Mouse (Mus musculus) intestine, embryonic 14.5 days (tissue): Measurements from ENCODE around the gene Zdhhc7. TPM values are rescaled to one million over a fixed set of nuclear protein-coding genes. Genes with fewer than 3 reads are reported as not detected.

ENCODE experiments used
- ATAC-seq: fragments of 200-750 bp; cut with Nextera tagmentation; replicated peaks from 2 replicates; pipeline ENCODE4 v1.8.0; 2017; ENCODE audit warnings: low read depth, moderate number of reproducible peaks, moderate TSS enrichment, moderate library complexity; ENCODE audit not compliant: low FRiP score, low TSS enrichment
- DNase-seq: peaks from one replicate; pipeline ENCODE4 v3.0.0-alpha.2; 2018; ENCODE audit warnings: low spot score
- H3K27ac ChIP-seq: fragments of 300-500 bp; sonication (generic); 2 replicates; pipeline ENCODE4 v1.5.1; 2014; ENCODE audit warnings: low read depth, mild to moderate bottlenecking, control low read depth
- H3K27me3 ChIP-seq: fragments of 300-500 bp; sonication (generic); replicated peaks from 2 replicates; pipeline ENCODE4 v1.6.1; 2014; ENCODE audit warnings: low read length, control low read depth; ENCODE audit not compliant: control insufficient read depth, insufficient read depth
- H3K36me3 ChIP-seq: fragments of 300-500 bp; sonication (generic); 2 replicates; pipeline ENCODE4 v1.6.1; 2014; ENCODE audit warnings: low read length, control low read depth; ENCODE audit not compliant: control insufficient read depth, insufficient read depth
- H3K4me1 ChIP-seq: fragments of 300-500 bp; sonication (generic); replicated peaks from 2 replicates; pipeline ENCODE4 v1.6.1; 2014; ENCODE audit warnings: low read length, control low read depth, mixed read lengths; ENCODE audit not compliant: control insufficient read depth, insufficient read depth
- H3K4me2 ChIP-seq: fragments of 300-500 bp; sonication (generic); 2 replicates; pipeline ENCODE4 v1.6.1; 2014; ENCODE audit warnings: low read length
- H3K4me3 ChIP-seq: fragments of 300-500 bp; sonication (generic); 2 replicates; pipeline ENCODE4 v1.5.1; 2014; ENCODE audit warnings: low read depth, low read length, control low read depth, mixed read lengths
- H3K9ac ChIP-seq: fragments of 300-500 bp; sonication (generic); 2 replicates; pipeline ENCODE4 v1.6.1; 2014; ENCODE audit warnings: mild to moderate bottlenecking, low read length
- H3K9me3 ChIP-seq: fragments of 300-500 bp; sonication (generic); 2 replicates; pipeline ENCODE4 v1.6.1; 2016; ENCODE audit warnings: low read length, control low read depth; ENCODE audit not compliant: control insufficient read depth
- WGBS: fragments of 180-500 bp; shearing (Covaris S2); extraction: QIAGEN DNeasy Blood & Tissue Kit; methylation state at CpG from one replicate; pipeline ENCODE4 v1.1.7; 2014; 5-methylcytosine and 5-hydroxymethylcytosine counted together
- polyA plus RNA-seq: library from polyadenylated mRNA; unstranded; fragments of >200 nt; fragmentation: Nextera tagmentation; extraction: Ambion mirVana; gene quantifications from 2 replicates; pipeline ENCODE4 v1.2.1, GENCODE M21; 2014

Zdhhc7 gene
- polyA plus RNA-seq, 1 experiment from 2014 or later = 30.6 TPM

- H3K27ac ChIP-seq = no peak overlapping the region
- peaks cover 21% of the 10 kb centered on the region for H3K27me3 ChIP-seq
- 67% methylated on average over 4 of the region's 4 CpGs for WGBS
- H3K4me2 ChIP-seq = no peak overlapping the region
- no peak overlapping the region for H3K4me3 ChIP-seq
- peaks cover 10% of the 10 kb centered on the region for H3K4me1 ChIP-seq
- DNase-seq (no peak), ATAC-seq (no peak)
- no peaks in the 10 kb centered on the region for H3K9me3 ChIP-seq
- no peaks in the 10 kb centered on the region for H3K36me3 ChIP-seq
- no peak overlapping the region for H3K9ac ChIP-seq
Observed at GRCm38 (mm10) chr8:120111382-120111781, 10.1 kb upstream of the Zdhhc7 start.

DNA sequence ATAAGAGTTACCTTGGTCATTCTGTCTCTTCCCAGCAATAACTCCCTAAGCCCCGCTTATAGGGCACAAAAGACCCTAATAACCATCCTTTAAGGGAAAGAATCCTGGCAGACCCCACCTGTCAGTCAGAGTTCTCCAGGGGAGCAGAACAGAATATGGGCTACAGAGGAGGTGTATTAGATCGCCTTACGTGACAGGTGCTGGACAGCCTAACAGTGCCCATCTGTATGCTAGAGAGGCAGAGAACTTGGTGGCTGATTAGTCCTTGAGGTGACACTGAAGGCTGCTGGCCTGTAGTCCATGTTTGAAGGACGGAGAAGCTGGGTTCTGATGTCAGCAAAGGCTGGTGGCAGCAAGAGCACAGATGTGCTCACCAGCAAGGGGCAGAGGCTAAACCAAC is 9.7 kb upstream of the Zdhhc7 start:
- Histone ChIP-seq H3K27ac (no peak overlapping the region), H3K9me3 (no peaks in the 10 kb centered on the region), H3K27me3 (peaks cover 17% of the 10 kb centered on the region), H3K9ac (no peak overlapping the region), H3K4me3 (no peak overlapping the region), H3K4me2 (no peak overlapping the region), H3K4me1 (peaks cover 10% of the 10 kb centered on the region), H3K36me3 (no peaks in the 10 kb centered on the region)
- 91% methylated on average over 4 of the region's 4 CpGs for WGBS
- ATAC-seq (no peak), DNase-seq (no peak)

DNA sequence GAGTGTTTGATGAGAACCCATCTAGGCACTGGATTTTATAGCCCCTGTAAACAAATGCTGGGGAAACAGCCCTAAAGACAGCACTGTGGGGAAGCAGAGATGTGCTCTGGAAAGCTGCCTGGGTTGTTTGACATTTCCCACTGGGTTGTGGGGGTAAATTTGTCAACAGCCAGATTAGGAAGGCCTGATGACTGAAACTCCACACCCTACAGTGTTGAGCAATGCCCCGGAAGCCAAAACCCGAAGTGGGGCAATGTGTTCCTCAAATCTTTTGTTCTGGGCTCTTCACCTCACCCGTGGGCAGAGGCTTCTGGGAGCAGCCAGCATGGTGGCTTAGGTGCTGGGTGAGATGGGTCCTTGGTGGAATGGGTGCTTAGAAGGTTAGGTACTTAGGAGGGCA is 7.9 kb upstream of the Zdhhc7 start:
- H3K4me2 ChIP-seq = no peak overlapping the region
- no peaks in the 10 kb centered on the region for H3K9me3 ChIP-seq
- H3K27ac ChIP-seq = no peak overlapping the region

DNA sequence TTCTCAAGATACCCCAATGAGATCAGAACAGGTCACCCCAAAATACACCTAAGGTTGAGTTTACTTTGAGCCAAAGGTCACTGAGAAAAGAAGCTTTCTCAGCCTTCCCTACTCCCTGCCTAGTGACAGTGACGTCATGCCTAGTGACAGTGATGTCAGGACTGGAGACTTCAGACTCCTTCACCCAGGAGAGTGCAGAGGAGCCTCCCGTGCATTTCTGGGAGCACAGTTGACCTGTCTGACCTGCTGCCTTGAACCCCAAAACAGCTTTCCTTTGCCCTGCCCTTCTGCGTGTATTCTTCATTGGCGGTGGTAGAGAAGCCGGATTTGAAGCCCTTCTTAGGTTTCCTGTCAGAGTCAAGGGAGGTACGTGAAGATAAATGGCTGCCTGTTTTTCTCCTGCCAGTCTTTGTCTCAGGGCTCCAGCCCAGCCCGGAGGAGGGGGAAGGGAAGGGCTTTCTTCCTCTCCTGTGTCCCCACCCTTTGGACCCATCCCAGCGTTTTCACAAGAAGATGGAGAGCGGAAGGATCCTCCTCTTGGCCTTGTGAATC is 3.5 kb upstream of the Zdhhc7 start:
- Histone ChIP-seq H3K27ac (no peak overlapping the region), H3K4me3 (no peak overlapping the region), H3K9ac (no peak overlapping the region), H3K4me1 (peaks cover 22% of the 10 kb centered on the region), H3K9me3 (no peaks in the 10 kb centered on the region), H3K4me2 (no peak overlapping the region), H3K36me3 (no peaks in the 10 kb centered on the region; the same call in 1 of the 2 replicates), H3K27me3 (no peaks in the 10 kb centered on the region)
- no peak for DNase-seq
- ATAC-seq = no peak
- 61% methylated on average over 9 of the region's 9 CpGs for WGBS

More for the DNA sequence above, 7.9 kb upstream of the Zdhhc7 start:
- Histone ChIP-seq H3K4me3 (no peak overlapping the region), H3K27me3 (no peaks in the 10 kb centered on the region), H3K4me1 (peaks cover 6% of the 10 kb centered on the region), H3K36me3 (no peaks in the 10 kb centered on the region; the same call in 1 of the 2 replicates), H3K9ac (no peak overlapping the region)
- DNase-seq = no peak
- ATAC-seq = no peak
- 25% methylated on average over 3 of the region's 3 CpGs for WGBS

DNA sequence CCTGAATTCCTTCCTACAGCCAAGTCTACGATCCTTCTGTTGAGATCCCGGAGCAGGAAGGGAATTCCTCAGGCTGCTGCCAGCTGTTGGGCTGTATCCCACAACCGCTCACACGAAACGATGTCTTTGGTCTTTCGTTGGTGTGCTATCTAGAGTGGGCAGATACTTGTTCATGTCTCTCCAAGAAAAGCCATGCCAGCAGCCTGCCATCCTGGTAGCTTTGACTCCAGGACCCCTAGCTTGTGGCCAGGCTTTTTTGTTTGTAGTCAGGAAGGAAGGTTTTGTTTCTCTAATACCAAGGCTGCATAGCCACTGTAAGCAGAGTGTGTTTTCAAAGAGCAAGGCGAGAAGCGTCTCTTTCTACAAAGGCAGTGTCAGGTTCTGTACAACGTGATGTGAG is 2.6 kb upstream of the Zdhhc7 start:
- H3K9ac ChIP-seq = no peak overlapping the region
- no peak overlapping the region for H3K4me3 ChIP-seq
- DNase-seq = no peak
- no peaks in the 10 kb centered on the region for H3K27me3 ChIP-seq
- 87% methylated on average over 9 of the region's 9 CpGs for WGBS
- ATAC-seq = no peak
- no peak overlapping the region for H3K27ac ChIP-seq
- H3K4me1 ChIP-seq = peaks cover 26% of the 10 kb centered on the region
- no peaks in the 10 kb centered on the region; the same call in 1 of the 2 replicates for H3K36me3 ChIP-seq
- no peak overlapping the region for H3K4me2 ChIP-seq
- no peaks in the 10 kb centered on the region for H3K9me3 ChIP-seq

DNA sequence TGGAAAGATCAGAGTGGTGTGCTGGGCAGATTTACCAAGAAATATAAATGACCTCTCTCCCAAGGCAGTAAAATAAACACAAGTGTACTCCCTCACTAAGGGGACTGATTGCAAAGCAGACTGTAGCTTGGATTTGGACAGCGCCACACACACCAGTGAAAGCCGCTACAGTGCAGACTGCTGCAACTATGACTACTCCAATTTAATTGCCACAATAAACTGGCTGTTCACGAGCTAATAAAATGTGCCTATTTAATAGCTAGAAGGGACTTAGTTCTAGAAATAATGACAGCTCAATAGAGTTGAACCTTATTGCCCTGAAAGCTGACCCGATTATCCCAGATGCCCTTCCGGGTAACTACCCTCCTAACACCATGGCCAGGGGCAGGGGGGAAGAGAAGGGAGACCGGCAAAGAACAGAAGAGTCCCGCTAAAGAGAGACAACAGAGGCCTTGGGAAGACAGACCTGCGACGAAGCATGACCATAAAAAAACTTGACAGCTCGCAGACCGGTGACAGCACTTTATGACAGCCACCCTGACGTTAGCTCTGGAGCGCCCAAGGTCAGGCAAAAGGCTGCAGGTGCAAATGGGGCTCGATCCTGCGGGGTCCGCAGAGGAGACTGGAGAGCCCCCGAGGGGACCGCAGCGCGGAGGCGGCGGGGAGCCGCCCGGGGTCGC is 754 bp downstream of the Zdhhc7 start:
- no peak for DNase-seq
- Histone ChIP-seq H3K4me1 (peaks cover 26% of the 10 kb centered on the region), H3K9ac (peak overlapping the region; percentile 79), H3K4me2 (peak overlapping the region; percentile 94), H3K9me3 (no peaks in the 10 kb centered on the region), H3K36me3 (no peaks in the 10 kb centered on the region; the same call in 1 of the 2 replicates), H3K4me3 (peak overlapping the region; percentile 96), H3K27ac (peak overlapping the region; percentile 83), H3K27me3 (no peaks in the 10 kb centered on the region)
- WGBS = 3% methylated on average over 25 of the region's 25 CpGs
- ATAC-seq = 0 out of 2 replicates have a peak, but pooled peaks have one; percentile 6

DNA sequence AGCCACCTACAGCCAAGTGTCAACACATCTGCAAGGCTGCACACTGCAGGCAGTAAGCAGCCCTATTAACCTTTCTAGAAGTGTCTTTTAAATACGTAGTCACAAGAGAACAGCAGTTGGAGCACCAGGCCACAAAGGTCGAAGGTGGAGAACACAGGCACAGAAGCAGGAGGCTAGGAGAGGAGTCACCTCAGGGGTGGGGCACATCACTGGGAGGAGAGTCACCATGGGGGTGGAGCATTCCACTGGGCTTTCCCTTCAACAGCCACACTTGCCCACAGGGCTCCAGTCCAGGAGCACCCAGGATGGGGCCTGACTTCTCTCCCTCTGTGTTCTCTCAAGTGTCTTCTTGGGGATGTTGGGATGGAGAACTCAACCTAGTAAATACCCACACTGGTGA is 4.8 kb downstream of the Zdhhc7 start:
- peaks cover 23% of the 10 kb centered on the region for H3K36me3 ChIP-seq
- H3K9me3 ChIP-seq = no peaks in the 10 kb centered on the region
- H3K4me1 ChIP-seq = peaks cover 11% of the 10 kb centered on the region
- no peaks in the 10 kb centered on the region for H3K27me3 ChIP-seq
- no peak overlapping the region for H3K4me2 ChIP-seq
- H3K9ac ChIP-seq = no peak overlapping the region
- H3K4me3 ChIP-seq = no peak overlapping the region
- DNase-seq (no peak), ATAC-seq (no peak)
- no peak overlapping the region for H3K27ac ChIP-seq
- WGBS = 50% methylated on average over 2 of the region's 2 CpGs

GRCm38 (mm10) chr8:120094801-120095200 is 6.5 kb downstream of the Zdhhc7 start:
- 84% methylated on average over 10 of the region's 10 CpGs for WGBS
- no peak overlapping the region for H3K27ac ChIP-seq

GRCm38 (mm10) chr8:120093103-120093502 is 8.2 kb downstream of the Zdhhc7 start:
- Histone ChIP-seq H3K4me1 (no peaks in the 10 kb centered on the region), H3K4me3 (no peak overlapping the region), H3K9ac (no peak overlapping the region), H3K27ac (no peak overlapping the region), H3K4me2 (no peak overlapping the region), H3K9me3 (no peaks in the 10 kb centered on the region), H3K27me3 (no peaks in the 10 kb centered on the region), H3K36me3 (peaks cover 46% of the 10 kb centered on the region)
- no peak for DNase-seq
- 88% methylated on average over 3 of the region's 3 CpGs for WGBS
- ATAC-seq = no peak

More at GRCm38 (mm10) chr8:120094801-120095200, 6.5 kb downstream of the Zdhhc7 start:
- H3K9ac ChIP-seq = no peak overlapping the region
- DNase-seq = no peak
- H3K27me3 ChIP-seq = no peaks in the 10 kb centered on the region
- peaks cover 38% of the 10 kb centered on the region for H3K36me3 ChIP-seq
- no peak overlapping the region for H3K4me3 ChIP-seq
- H3K9me3 ChIP-seq = no peaks in the 10 kb centered on the region
- H3K4me2 ChIP-seq = no peak overlapping the region
- no peak for ATAC-seq
- peaks cover 4% of the 10 kb centered on the region for H3K4me1 ChIP-seq
